Mouse (Mus musculus): ENCODE data around the gene Srm.

The Srm gene

GRCm38 (mm10) chr4:148591171-148591630 is at the start of gene Srm:
Srm (plus strand) TSS chr4:148591503.
- peak; percentile 97 for DNase-seq (ENCODE audit: low read depth)

GRCm38 (mm10) chr4:148549106-148549505 is 42.2 kb upstream of the Srm start:
- no peak for DNase-seq (ENCODE audit: low read depth)

- DNase-seq (ENCODE audit: low read depth), result no peak
Measured at GRCm38 (mm10) chr4:148557766-148558165, 33.5 kb upstream of the Srm start.

GRCm38 (mm10) chr4:148558297-148559000 is 32.9 kb upstream of the Srm start, which contains the start of gene Exosc10:
Exosc10 (plus strand) TSS chr4:148558429.
- peak; percentile 90 for DNase-seq (ENCODE audit: low read depth)

GRCm38 (mm10) chr4:148562676-148563075 is 28.6 kb upstream of the Srm start:
- no peak for DNase-seq (ENCODE audit: low read depth)

- no peak for DNase-seq (ENCODE audit: low read depth)
Measured at GRCm38 (mm10) chr4:148563595-148563994, 27.7 kb upstream of the Srm start.

- DNase-seq (ENCODE audit: low read depth), result no peak
Measured at GRCm38 (mm10) chr4:148570138-148570537, 21.2 kb upstream of the Srm start.

GRCm38 (mm10) chr4:148570693-148571295 is 20.5 kb upstream of the Srm start:
- DNase-seq (ENCODE audit: low read depth), result no peak

- DNase-seq (ENCODE audit: low read depth), result no peak
Measured at GRCm38 (mm10) chr4:148573222-148573621, 18.1 kb upstream of the Srm start.

GRCm38 (mm10) chr4:148580765-148581164 is 10.5 kb upstream of the Srm start:
- DNase-seq (ENCODE audit: low read depth), result no peak

GRCm38 (mm10) chr4:148581422-148581821 is 9.9 kb upstream of the Srm start:
- no peak for DNase-seq (ENCODE audit: low read depth)

GRCm38 (mm10) chr4:148583257-148583656 is 8.0 kb upstream of the Srm start:
- DNase-seq (ENCODE audit: low read depth), result peak; percentile 86

GRCm38 (mm10) chr4:148586648-148587047 is 4.7 kb upstream of the Srm start:
- peak; percentile 39 for DNase-seq (ENCODE audit: low read depth)

- DNase-seq (ENCODE audit: low read depth), result peak; percentile 49
Measured at GRCm38 (mm10) chr4:148588793-148589192, 2.5 kb upstream of the Srm start.

GRCm38 (mm10) chr4:148589565-148589964 is 1.7 kb upstream of the Srm start:
- no peak for DNase-seq (ENCODE audit: low read depth)

- DNase-seq (ENCODE audit: low read depth), result peak; percentile 66
Measured at GRCm38 (mm10) chr4:148590421-148591170, 707 bp upstream of the Srm start.

- DNase-seq (ENCODE audit: low read depth), result peak; percentile 42
Measured at GRCm38 (mm10) chr4:148591637-148592380, 506 bp downstream of the Srm start.

- no peak for DNase-seq (ENCODE audit: low read depth)
Measured at GRCm38 (mm10) chr4:148593996-148594395, 2.7 kb downstream of the Srm start.

- no peak for DNase-seq (ENCODE audit: low read depth)
Measured at GRCm38 (mm10) chr4:148595916-148596315, 4.6 kb downstream of the Srm start.

- no peak for DNase-seq (ENCODE audit: low read depth)
Measured at GRCm38 (mm10) chr4:148596731-148597130, 5.4 kb downstream of the Srm start.

GRCm38 (mm10) chr4:148598826-148599225 is 7.5 kb downstream of the Srm start:
- no peak for DNase-seq (ENCODE audit: low read depth)

GRCm38 (mm10) chr4:148600316-148600715 is 9.0 kb downstream of the Srm start:
- DNase-seq (ENCODE audit: low read depth), result no peak
